Mouse (Mus musculus) forebrain, embryonic 10.5 days (tissue): ENCODE data around the gene Rpp25l. TPM values are rescaled to one million over a fixed set of nuclear protein-coding genes. Genes with fewer than 3 reads are reported as not detected.

ENCODE experiments used
- DNase-seq: peaks from one replicate; pipeline ENCODE4 v3.0.0-alpha.2; 2017; ENCODE audit warnings: low spot score; ENCODE audit errors: extremely low spot score
- H3K27ac ChIP-seq: fragments of 300-500 bp; sonication (generic); 2 replicates; pipeline ENCODE4 v1.5.1; 2016; ENCODE audit warnings: mild to moderate bottlenecking
- H3K27me3 ChIP-seq: fragments of 300-500 bp; sonication (generic); 2 replicates; pipeline ENCODE4 v1.6.1; 2016; ENCODE audit warnings: mild to moderate bottlenecking; ENCODE audit not compliant: poor library complexity, severe bottlenecking
- H3K36me3 ChIP-seq: fragments of 300-500 bp; sonication (generic); replicated peaks from 2 replicates; pipeline ENCODE4 v1.6.1; 2016; ENCODE audit warnings: mild to moderate bottlenecking, moderate library complexity
- H3K4me1 ChIP-seq: fragments of 300-500 bp; sonication (generic); 2 replicates; pipeline ENCODE4 v1.6.1; 2016
- H3K4me3 ChIP-seq: fragments of 300-500 bp; sonication (generic); 2 replicates; pipeline ENCODE4 v1.5.1; 2016; ENCODE audit warnings: mild to moderate bottlenecking, moderate library complexity
- H3K9me3 ChIP-seq: fragments of 300-500 bp; sonication (generic); 2 replicates; pipeline ENCODE4 v1.6.1; 2016; ENCODE audit warnings: mild to moderate bottlenecking, moderate library complexity
- WGBS: fragments of 180-500 bp; shearing (Covaris S2); methylation state at CpG from one replicate; pipeline ENCODE4 v1.1.7; 2016; 5-methylcytosine and 5-hydroxymethylcytosine counted together
- polyA plus RNA-seq: library from polyadenylated mRNA; unstranded; fragments of >200 nt; fragmentation: Nextera tagmentation; extraction: Ambion mirVana; gene quantifications from 2 replicates; pipeline ENCODE4 v1.2.1, GENCODE M21; 2016

The Rpp25l gene
- polyA plus RNA-seq, 1 experiment from 2014 or later = 98.1 TPM

GRCm38 (mm10) chr4:41755338-41756305, 42.3 kb upstream of the Rpp25l start, which contains the start of gene Sigmar1:
Sigmar1 (minus strand) TSS chr4:41756157.
- Histone ChIP-seq H3K36me3 (peaks cover 12% of the 10 kb centered on the region), H3K9me3 (no peaks in the 10 kb centered on the region), H3K4me3 (peak within 1 kb of the TSS; percentile 82), H3K27me3 (no peaks in the 10 kb centered on the region; the same call in 1 of the 2 replicates), H3K27ac (peak within 1 kb of the TSS; percentile 85), H3K4me1 (peaks cover 36% of the 10 kb centered on the region)
- WGBS = under 1% methylated on average over 57 of the region's 57 CpGs
- DNase-seq = peak; percentile 85

DNA sequence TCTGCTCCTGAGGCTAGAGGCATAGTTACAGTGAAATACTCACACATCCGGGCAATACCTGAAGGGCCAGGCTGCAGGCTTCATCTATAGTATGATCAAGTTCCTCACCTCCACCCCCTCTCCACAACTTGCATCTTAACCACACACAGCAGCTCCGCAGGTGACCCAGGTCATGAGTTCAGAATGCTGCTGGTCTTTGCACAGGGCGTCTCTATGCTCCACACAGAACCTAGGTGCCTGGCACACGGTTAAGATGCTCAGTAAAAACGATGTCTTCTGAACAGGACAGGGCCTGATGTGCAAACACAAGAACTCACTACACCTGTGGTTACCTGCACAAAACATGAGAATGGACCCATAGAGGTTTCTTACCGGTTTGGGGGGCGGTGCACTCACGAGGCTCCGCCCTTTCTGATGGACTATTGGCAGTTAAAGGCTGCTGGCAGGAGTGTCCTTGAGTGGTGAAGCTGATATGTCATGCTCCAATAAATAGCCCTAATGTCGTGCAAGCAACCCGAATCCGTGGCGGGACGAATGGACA, 41.5 kb upstream of the Rpp25l start, which contains the start of gene Galt:
TSS of gene Galt (plus strand) at position 432 of the 541 bp plus-strand sequence.
- Histone ChIP-seq H3K27ac (peak within 1 kb of the TSS; percentile 85), H3K4me1 (peaks cover 28% of the 10 kb centered on the region), H3K4me3 (peak within 1 kb of the TSS; percentile 82), H3K9me3 (no peaks in the 10 kb centered on the region), H3K36me3 (peaks cover 12% of the 10 kb centered on the region), H3K27me3 (no peaks in the 10 kb centered on the region; the same call in 1 of the 2 replicates)
- no peak for DNase-seq
- WGBS = 12% methylated on average over 14 of the region's 14 CpGs

GRCm38 (mm10) chr4:41745021-41745420, 31.7 kb upstream of the Rpp25l start:
- Histone ChIP-seq H3K9me3 (peaks cover 22% of the 10 kb centered on the region), H3K27ac (no peak overlapping the region), H3K36me3 (no peaks in the 10 kb centered on the region), H3K4me1 (peaks cover 15% of the 10 kb centered on the region), H3K4me3 (no peak overlapping the region), H3K27me3 (no peaks in the 10 kb centered on the region)
- DNase-seq = no peak
- WGBS = 88% methylated on average over 1 of the region's 1 CpGs

DNA sequence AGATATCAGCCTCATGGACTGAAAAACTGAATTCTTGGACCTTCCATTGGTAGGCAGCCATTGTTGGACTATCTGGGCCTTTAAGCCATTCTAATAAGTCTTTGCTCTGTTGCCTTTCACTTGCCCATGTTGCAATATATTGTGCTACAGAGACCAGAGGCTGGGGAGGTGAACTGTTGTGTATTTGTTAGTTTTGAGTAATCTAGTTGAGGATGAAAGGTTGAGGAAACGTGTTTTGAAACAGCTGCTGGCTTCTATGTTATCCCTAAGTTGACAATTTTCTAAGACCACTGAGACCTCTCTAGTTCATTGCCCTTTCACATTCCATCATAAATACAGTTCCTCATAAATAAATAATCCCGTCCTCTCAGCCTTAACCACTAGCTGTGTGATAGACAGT, 30.8 kb upstream of the Rpp25l start:
- WGBS = 76% methylated on average over 2 of the region's 2 CpGs
- DNase-seq = no peak
- Histone ChIP-seq H3K36me3 (peaks cover 6% of the 10 kb centered on the region), H3K27me3 (no peaks in the 10 kb centered on the region), H3K27ac (no peak overlapping the region), H3K9me3 (peaks cover 22% of the 10 kb centered on the region), H3K4me3 (no peak overlapping the region), H3K4me1 (peaks cover 24% of the 10 kb centered on the region)

- peak overlapping the region; percentile 90 for H3K27ac ChIP-seq
- DNase-seq = peak; percentile 93
- H3K4me3 ChIP-seq = peak overlapping the region; percentile 84
- H3K27me3 ChIP-seq = no peaks in the 10 kb centered on the region
- peaks cover 5% of the 10 kb centered on the region for H3K9me3 ChIP-seq
- peaks cover 28% of the 10 kb centered on the region for H3K4me1 ChIP-seq
- WGBS = under 1% methylated on average over 27 of the region's 27 CpGs
- H3K36me3 ChIP-seq = peaks cover 20% of the 10 kb centered on the region
Observed at GRCm38 (mm10) chr4:41741158-41741560, 27.8 kb upstream of the Rpp25l start.

- Histone ChIP-seq H3K4me3 (peak overlapping the region; percentile 84), H3K9me3 (peaks cover 3% of the 10 kb centered on the region; the same call in 1 of the 2 replicates), H3K4me1 (peaks cover 28% of the 10 kb centered on the region), H3K27me3 (no peaks in the 10 kb centered on the region), H3K36me3 (peaks cover 20% of the 10 kb centered on the region), H3K27ac (peak overlapping the region; percentile 90)
- no peak for DNase-seq
- under 1% methylated on average over 48 of the region's 48 CpGs for WGBS
Observed at GRCm38 (mm10) chr4:41740380-41741157, 27.2 kb upstream of the Rpp25l start.

DNA sequence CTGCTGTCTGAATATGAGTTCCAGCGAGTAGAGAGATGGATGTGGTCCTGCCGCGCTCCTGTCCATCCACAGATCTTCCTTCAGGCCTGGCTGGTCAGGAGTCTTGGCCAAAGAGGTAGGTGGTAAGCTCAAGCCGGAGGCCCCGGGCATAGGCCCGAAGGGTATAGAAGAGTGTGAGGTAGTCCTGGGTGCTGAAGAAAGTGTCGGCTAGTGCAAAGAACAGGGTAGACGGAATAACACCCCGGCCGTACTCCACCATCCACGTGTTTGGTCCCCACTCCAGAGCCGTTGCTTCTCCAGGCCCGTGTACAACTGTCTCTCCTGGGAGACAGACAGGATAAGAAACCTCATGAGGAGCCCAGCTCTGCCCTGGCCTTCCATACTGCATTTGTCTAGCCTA, 25.9 kb upstream of the Rpp25l start:
- no peak for DNase-seq
- peaks cover 28% of the 10 kb centered on the region for H3K4me1 ChIP-seq
- 95% methylated on average over 13 of the region's 13 CpGs for WGBS
- peaks cover 20% of the 10 kb centered on the region for H3K36me3 ChIP-seq
- no peak overlapping the region for H3K27ac ChIP-seq
- no peaks in the 10 kb centered on the region; the same call in 1 of the 2 replicates for H3K27me3 ChIP-seq
- peaks cover 6% of the 10 kb centered on the region; the same call in 1 of the 2 replicates for H3K9me3 ChIP-seq
- peak overlapping the region; percentile 84 for H3K4me3 ChIP-seq

GRCm38 (mm10) chr4:41738256-41738603, 24.9 kb upstream of the Rpp25l start:
- Histone ChIP-seq H3K9me3 (peaks cover 6% of the 10 kb centered on the region; the same call in 1 of the 2 replicates), H3K27ac (no peak overlapping the region), H3K36me3 (peaks cover 20% of the 10 kb centered on the region), H3K27me3 (peaks cover 5% of the 10 kb centered on the region), H3K4me1 (peaks cover 28% of the 10 kb centered on the region), H3K4me3 (no peak overlapping the region)
- 71% methylated on average over 1 of the region's 1 CpGs for WGBS
- no peak for DNase-seq

- 57% methylated on average over 8 of the region's 8 CpGs for WGBS
- no peak overlapping the region for H3K4me3 ChIP-seq
Observed at GRCm38 (mm10) chr4:41737602-41738255, 24.4 kb upstream of the Rpp25l start.

DNA sequence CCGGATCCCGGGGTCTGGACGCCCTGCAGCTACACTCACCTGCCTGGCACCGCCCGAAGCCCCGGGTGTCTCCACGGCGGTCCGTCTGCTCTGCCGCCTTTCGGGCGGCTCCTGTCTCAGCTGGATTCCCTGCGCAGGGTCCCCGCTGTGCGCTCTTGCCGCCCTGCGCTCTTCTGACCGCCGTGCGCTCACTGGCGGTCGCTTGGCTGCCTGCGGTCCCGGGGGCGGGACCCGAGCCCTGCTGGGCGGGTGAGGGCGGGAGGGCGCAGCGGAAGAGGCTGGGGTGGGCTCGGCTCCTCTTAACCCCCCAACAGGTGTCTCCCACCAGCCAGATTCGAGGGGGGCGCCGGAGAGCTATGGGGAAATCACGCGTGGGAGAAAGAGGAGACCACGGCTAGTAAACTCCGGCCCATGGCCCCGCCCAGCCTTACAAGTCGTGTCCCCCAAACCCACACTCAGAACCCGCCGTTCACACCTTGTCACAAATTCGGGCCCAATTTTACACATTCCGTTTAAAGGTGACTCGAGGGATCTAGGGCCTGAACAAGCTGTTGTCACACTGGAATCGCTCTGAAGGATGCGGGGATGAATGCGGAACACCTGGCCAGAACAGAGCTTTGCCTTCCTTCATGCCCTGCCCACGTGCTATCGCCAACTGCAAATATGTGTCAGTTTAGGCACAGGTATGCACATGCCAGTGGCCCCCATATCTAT, 17.9 kb upstream of the Rpp25l start, which contains the start of gene Arid3c:
TSS of gene Arid3c (minus strand) at position 91 of the 714 bp plus-strand sequence.
- H3K4me1 ChIP-seq = peaks cover 32% of the 10 kb centered on the region
- DNase-seq = no peak
- WGBS = 2% methylated on average over 50 of the region's 50 CpGs
- peak within 1 kb of the TSS; percentile 55 for H3K4me3 ChIP-seq
- H3K36me3 ChIP-seq = no peaks in the 10 kb centered on the region
- H3K27me3 ChIP-seq = peaks cover 75% of the 10 kb centered on the region
- 0 out of 2 replicates have a peak within 1 kb of the TSS, but pooled peaks have one; percentile 48 for H3K27ac ChIP-seq
- H3K9me3 ChIP-seq = peaks cover 6% of the 10 kb centered on the region

More at GRCm38 (mm10) chr4:41737602-41738255, 24.4 kb upstream of the Rpp25l start:
- H3K9me3 ChIP-seq = peaks cover 6% of the 10 kb centered on the region; the same call in 1 of the 2 replicates
- peaks cover 10% of the 10 kb centered on the region for H3K27me3 ChIP-seq
- H3K27ac ChIP-seq = no peak overlapping the region
- peaks cover 28% of the 10 kb centered on the region for H3K4me1 ChIP-seq
- H3K36me3 ChIP-seq = peaks cover 20% of the 10 kb centered on the region
- peak; percentile 72 for DNase-seq

DNA sequence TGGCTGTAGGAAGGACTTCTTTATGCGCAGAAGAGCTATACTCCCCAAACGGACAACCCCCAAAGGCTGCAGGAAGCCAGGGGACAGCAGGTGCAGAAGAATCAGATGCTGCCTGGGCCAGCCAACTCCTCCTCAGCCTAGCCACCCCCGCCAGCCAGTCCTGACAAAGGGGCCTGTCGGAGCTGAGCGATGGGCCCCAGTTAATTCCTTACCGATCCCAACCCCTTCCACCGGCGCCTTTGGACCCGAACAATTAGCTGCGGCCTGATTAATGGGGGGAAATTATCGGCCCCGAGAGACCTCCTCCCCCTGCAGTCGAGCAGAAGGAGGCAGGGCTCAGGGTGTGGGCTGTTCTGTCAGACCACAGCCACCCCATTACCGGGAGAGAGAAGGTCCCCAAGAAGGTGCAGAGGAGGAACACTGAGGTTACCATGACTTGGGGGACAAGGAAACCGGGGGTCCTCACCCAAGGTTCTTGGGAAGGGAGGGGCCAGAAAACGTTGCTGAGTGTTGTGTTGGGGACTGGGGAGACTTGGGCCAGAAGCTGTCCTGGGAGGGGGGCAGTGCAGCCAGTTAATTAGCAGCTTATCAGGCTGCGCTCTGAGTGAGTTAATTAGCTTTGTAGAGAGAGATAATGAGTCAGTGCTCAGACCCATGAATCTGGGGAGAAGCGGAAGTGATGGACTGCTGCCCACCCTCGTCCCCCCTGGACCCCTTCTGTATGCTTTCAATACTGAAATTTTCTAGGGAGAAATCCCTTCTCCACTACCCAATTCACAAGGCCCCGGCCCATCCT, 13.7 kb upstream of the Rpp25l start:
- H3K4me1 ChIP-seq = peaks cover 52% of the 10 kb centered on the region
- H3K27ac ChIP-seq = peak overlapping the region; percentile 80
- peaks cover 86% of the 10 kb centered on the region for H3K27me3 ChIP-seq
- no peaks in the 10 kb centered on the region for H3K9me3 ChIP-seq
- peak; percentile 55 for DNase-seq
- H3K4me3 ChIP-seq = peak overlapping the region; percentile 53
- 7% methylated on average over 20 of the region's 20 CpGs for WGBS
- no peaks in the 10 kb centered on the region for H3K36me3 ChIP-seq
